Mouse (Mus musculus) thymus, adult 2 months (tissue): ENCODE measurements around the gene Serpinb7.
A peak's percentile ranks its signal among the peaks of the same experiment; 100 is the strongest.

Experiments
- CTCF ChIP-seq: fragments of 200-500 bp; IDR thresholded peaks from 2 replicates; pipeline ENCODE4 v1.5.1; 2012; ENCODE audit warnings: mild to moderate bottlenecking, control low read depth, low read length, moderate library complexity, borderline replicate concordance; ENCODE audit not compliant: control insufficient read depth, poor library complexity, insufficient read depth; ENCODE audit errors: extremely low read depth
- POLR2A ChIP-seq: fragments of 200-500 bp; IDR thresholded peaks from 2 replicates; pipeline ENCODE4 v1.6.1; 2012; ENCODE audit warnings: mild to moderate bottlenecking, low read length, control low read depth, moderate library complexity; ENCODE audit not compliant: control insufficient read depth, poor library complexity, insufficient read depth; ENCODE audit errors: extremely low read depth

DNA sequence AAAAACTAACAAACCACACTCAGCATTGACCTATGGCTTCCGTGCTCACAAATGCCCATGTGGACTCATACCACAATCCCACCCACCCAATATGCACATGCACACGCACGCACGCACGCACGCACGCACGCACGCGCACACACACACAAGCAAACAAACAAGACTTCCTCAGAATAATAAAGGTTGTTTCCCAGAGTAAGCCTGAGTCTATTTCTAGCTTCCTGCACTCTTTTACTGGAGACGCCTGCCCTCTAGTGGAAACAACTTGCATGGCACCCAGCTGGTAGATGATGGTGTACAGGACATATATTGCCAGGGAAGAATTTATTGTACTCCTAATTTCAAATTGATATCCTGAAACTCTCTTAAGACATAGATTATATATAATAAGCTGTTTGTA is 82.0 kb downstream of the Serpinb7 start:
- TF ChIP-seq POLR2A (no peak), CTCF (peak; percentile 53; the same call in 1 of the 2 replicates)
